Mouse (Mus musculus) heart, embryonic 12.5 days (tissue): Measurements from ENCODE around the gene Unc5b. TPM values are rescaled to one million over a fixed set of nuclear protein-coding genes. Genes with fewer than 3 reads are reported as not detected.

ENCODE experiments used
- ATAC-seq: fragments of 200-750 bp; cut with Nextera tagmentation; 2 replicates; pipeline ENCODE4 v1.8.0; 2017; ENCODE audit warnings: moderate TSS enrichment, moderate library complexity; ENCODE audit not compliant: insufficient number of reproducible peaks, low FRiP score
- H3K27ac ChIP-seq: fragments of 300-500 bp; sonication (generic); 2 replicates; pipeline ENCODE4 v1.5.1; 2016; ENCODE audit warnings: mild to moderate bottlenecking, moderate library complexity; ENCODE audit not compliant: poor library complexity, severe bottlenecking
- H3K27me3 ChIP-seq: fragments of 300-500 bp; sonication (generic); replicated peaks from 2 replicates; pipeline ENCODE4 v1.6.1; 2016; ENCODE audit warnings: mild to moderate bottlenecking, moderate library complexity
- H3K36me3 ChIP-seq: fragments of 300-500 bp; sonication (generic); 2 replicates; pipeline ENCODE4 v1.6.1; 2016; ENCODE audit warnings: mild to moderate bottlenecking, moderate library complexity
- H3K4me1 ChIP-seq: fragments of 300-500 bp; sonication (generic); replicated peaks from 2 replicates; pipeline ENCODE4 v1.6.1; 2016; ENCODE audit warnings: mild to moderate bottlenecking
- H3K4me2 ChIP-seq: fragments of 300-500 bp; sonication (generic); 2 replicates; pipeline ENCODE4 v1.6.1; 2016; ENCODE audit warnings: mild to moderate bottlenecking, moderate library complexity
- H3K4me3 ChIP-seq: fragments of 300-500 bp; sonication (generic); 2 replicates; pipeline ENCODE4 v1.5.1; 2016; ENCODE audit warnings: mild to moderate bottlenecking
- H3K9ac ChIP-seq: fragments of 300-500 bp; sonication (generic); 2 replicates; pipeline ENCODE4 v1.6.1; 2016; ENCODE audit warnings: mild to moderate bottlenecking, moderate library complexity
- H3K9me3 ChIP-seq: fragments of 300-500 bp; sonication (generic); replicated peaks from 2 replicates; pipeline ENCODE4 v1.6.1; 2016; ENCODE audit warnings: mild to moderate bottlenecking, moderate library complexity
- WGBS: fragments of 180-500 bp; shearing (Covaris S2); methylation state at CpG from one replicate; pipeline ENCODE4 v1.1.7; 2016; 5-methylcytosine and 5-hydroxymethylcytosine counted together
- polyA plus RNA-seq: library from polyadenylated mRNA; unstranded; fragments of >200 nt; fragmentation: Nextera tagmentation; extraction: Ambion mirVana; gene quantifications from 2 replicates; pipeline ENCODE4 v1.2.1, GENCODE M21; 2016

Unc5b gene
- polyA plus RNA-seq, 1 experiment from 2014 or later = 18.4 TPM

- H3K27ac ChIP-seq = no peak overlapping the region
- no peaks in the 10 kb centered on the region for H3K4me1 ChIP-seq
- no peaks in the 10 kb centered on the region for H3K9me3 ChIP-seq
- H3K27me3 ChIP-seq = no peaks in the 10 kb centered on the region
- no peak for ATAC-seq
- no peak overlapping the region for H3K4me2 ChIP-seq
- peaks cover 12% of the 10 kb centered on the region for H3K36me3 ChIP-seq
- WGBS = 55% methylated on average over 12 of the region's 12 CpGs
- H3K9ac ChIP-seq = no peak overlapping the region
- no peak overlapping the region for H3K4me3 ChIP-seq
Measured at GRCm38 (mm10) chr10:60721640-60722039, 109.7 kb downstream of the Unc5b start.

- Histone ChIP-seq H3K4me2 (no peak overlapping the region), H3K9ac (no peak overlapping the region), H3K4me3 (no peak overlapping the region), H3K27ac (no peak overlapping the region), H3K4me1 (no peaks in the 10 kb centered on the region), H3K36me3 (peaks cover 23% of the 10 kb centered on the region), H3K9me3 (no peaks in the 10 kb centered on the region), H3K27me3 (no peaks in the 10 kb centered on the region)
- no peak for ATAC-seq
- 68% methylated on average over 5 of the region's 5 CpGs for WGBS
Measured at GRCm38 (mm10) chr10:60720461-60720860, 110.9 kb downstream of the Unc5b start.

- H3K4me3 ChIP-seq = no peak overlapping the region
- H3K4me2 ChIP-seq = no peak overlapping the region
- H3K4me1 ChIP-seq = no peaks in the 10 kb centered on the region
- peaks cover 39% of the 10 kb centered on the region for H3K36me3 ChIP-seq
- H3K27me3 ChIP-seq = no peaks in the 10 kb centered on the region
- H3K9ac ChIP-seq = no peak overlapping the region
- WGBS = 81% methylated on average over 2 of the region's 2 CpGs
- H3K27ac ChIP-seq = no peak overlapping the region
- no peak for ATAC-seq
- H3K9me3 ChIP-seq = peaks cover 5% of the 10 kb centered on the region; the same call in 1 of the 2 replicates
Measured at GRCm38 (mm10) chr10:60718491-60718890, 112.9 kb downstream of the Unc5b start.

GRCm38 (mm10) chr10:60716449-60716848, 114.9 kb downstream of the Unc5b start:
- no peak for ATAC-seq
- Histone ChIP-seq H3K9me3 (peaks cover 12% of the 10 kb centered on the region), H3K9ac (no peak overlapping the region), H3K27ac (no peak overlapping the region), H3K36me3 (peaks cover 39% of the 10 kb centered on the region), H3K27me3 (no peaks in the 10 kb centered on the region), H3K4me2 (no peak overlapping the region), H3K4me1 (no peaks in the 10 kb centered on the region), H3K4me3 (no peak overlapping the region)
- 69% methylated on average over 3 of the region's 3 CpGs for WGBS

Other genes with a start within 250 kb of the Unc5b start
- gene Cdh23, start 135.1 kb downstream of the Unc5b start, polyA plus RNA-seq = 0.06 and 0.65 TPM in 2 replicates
- gene Slc29a3, start 78.8 kb downstream of the Unc5b start, polyA plus RNA-seq = 5.6 and 6.8 TPM in 2 replicates